Mouse (Mus musculus): ENCODE measurements around the gene Zbtb8b.

- TF ChIP-seq GATA1 (IDR thresholded peaks at IDR 0.05; ENCODE audit: low read length) (no peak), TAL1 (IDR thresholded peaks at IDR 0.05; ENCODE audit: low read length) (no peak)
These were observed 492 bp upstream of the Zbtb8b start for GRCm38 (mm10) chr4:129441145-129441544.
